Mouse (Mus musculus): Measurements from ENCODE around the gene Hmga1.

Gene Hmga1

DNA sequence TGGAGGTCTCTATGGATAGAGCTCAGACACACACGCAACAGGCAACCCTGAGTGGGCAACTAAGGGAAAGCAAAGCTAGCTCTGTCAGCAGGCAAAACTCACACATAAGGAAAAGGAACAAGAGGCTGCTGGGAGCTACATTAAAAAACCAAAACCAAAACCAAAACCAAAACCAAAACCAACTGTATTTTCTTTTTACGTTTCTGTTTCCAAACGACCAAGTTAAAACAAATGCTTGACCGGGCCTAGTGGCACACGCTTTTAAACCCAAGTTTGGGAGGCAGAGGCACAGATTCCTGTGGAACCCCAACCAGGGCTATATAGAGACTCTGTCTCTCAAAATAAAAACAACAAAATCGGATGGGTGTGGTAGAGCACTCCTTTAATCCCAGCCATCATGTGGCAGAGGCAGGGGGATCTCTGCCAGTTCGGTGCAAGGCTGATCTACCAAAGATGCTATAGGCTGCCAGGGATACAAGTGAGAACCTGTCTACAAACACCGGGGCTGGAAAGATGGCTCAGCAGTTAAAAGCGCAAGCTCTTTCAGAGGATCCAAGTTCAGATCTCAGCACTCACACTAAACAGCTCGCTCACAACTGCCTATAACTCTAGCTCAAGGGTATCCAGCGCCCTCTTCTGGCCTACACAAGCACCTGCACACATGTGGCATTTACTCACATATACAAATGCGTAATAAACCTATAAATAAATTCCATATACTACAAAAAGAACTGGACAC lies 35.7 kb downstream of the Hmga1 start:
- DNase-seq (ENCODE audit: low spot score), result no peak

DNA sequence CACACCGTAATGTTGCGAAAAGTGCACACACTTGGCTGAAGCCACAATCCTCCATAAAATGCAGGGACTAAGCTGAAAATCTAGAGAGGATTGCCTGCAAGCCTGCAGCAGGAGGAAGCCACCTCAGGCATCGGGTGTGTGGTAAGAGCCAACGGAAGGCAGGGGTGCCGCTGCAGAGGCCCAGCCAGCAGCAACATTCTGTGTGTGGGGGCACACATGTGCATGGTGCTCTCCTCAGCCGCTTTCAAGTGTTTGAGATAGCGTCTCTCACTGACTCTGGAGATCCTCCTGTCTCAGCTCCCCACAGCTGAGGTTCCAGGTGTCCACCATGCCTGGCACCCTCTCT lies 36.2 kb downstream of the Hmga1 start:
- DNase-seq (ENCODE audit: low spot score), result no peak

DNA sequence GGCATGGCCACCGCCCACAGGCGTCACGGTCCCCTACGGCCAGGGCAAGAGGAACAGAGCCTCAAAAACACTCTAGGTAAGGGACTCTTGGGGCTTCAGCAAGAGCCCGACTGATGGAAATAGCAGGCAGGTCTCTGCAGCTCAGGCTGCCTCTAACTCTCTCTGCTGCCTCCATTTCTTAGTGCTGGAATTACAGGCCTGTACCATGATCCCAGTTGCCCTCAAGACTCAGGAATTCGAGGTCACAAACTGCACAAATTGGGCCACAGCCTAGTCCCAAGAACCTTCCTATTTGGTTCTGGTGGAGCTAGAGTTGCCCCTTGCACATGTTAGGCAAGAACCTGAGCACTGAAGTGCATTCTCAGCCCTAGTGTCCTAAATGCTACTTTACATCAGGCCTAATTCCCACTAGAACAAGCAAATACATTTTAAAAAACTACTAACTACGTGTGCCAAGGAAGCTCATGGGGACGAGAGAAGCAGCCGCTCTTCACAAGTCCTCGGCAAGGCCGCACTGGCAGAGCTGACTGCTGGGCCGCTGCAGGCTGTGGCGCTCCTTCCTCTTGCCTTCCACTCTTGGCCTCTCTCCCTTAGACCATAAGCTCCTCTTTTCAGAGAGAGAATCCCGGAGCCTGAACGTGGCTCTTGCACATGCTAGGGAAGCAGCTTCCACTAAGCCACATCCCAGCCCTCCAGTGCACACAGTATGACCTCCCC lies 39.5 kb downstream of the Hmga1 start:
- DNase-seq (ENCODE audit: low spot score), result no peak

DNA sequence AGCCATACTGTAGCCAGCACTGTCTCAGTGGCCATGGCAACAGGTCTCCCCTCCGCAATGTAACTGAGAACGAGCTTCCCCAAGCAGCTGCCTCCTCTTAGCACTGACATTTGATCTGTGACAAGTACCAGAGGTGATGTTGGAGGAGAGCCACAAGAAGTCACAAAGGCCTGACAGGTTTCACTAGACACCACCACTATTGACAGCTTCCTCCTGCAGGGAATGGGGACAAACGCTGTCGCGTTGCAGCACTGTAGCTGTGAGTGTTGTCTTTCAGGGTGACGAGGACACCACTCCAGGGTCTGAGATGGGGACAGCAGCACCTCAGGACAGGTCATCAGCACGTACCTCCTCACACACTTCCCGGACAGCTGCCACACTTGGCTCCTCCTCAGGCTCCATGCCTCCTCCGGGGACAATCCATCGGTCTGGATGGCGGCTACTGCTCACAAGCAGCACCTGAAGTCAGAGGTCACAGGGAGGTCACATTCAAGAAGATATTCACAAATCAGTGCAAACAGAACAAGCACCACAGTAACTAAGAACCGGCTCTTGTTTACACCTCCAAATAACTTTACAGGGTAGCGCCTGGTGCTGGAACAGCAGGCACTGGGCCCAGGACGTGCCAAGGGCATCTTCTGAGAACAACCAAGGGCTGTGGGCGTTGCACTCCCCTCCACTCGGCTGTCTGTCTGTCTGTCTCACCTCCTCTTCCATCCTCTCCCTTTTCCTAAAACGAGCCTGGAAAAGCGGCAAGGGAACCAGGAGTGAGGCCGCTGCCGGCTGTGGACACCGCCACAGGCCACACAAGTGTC lies 40.3 kb downstream of the Hmga1 start:
- DNase-seq (ENCODE audit: low spot score), result no peak

DNA sequence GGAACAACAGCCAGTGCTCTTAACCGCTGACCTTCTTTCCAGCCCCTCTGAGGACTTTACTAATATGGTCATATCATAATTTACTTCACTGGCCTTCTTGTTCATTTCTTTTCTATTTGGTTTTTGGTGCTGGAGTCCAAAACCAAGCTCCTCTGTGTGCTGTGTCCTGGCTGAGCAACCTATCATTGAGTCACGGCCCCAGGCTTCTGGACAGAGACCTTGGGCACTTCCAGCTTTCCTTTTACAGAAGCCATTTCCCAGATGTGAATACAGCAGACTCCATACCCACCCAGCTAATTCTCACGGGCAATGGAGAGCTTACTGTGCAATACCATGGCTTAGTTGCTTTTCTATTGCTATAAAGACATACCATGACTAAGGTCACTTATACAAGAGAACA lies 44.0 kb downstream of the Hmga1 start:
- DNase-seq (ENCODE audit: low spot score), result no peak

DNA sequence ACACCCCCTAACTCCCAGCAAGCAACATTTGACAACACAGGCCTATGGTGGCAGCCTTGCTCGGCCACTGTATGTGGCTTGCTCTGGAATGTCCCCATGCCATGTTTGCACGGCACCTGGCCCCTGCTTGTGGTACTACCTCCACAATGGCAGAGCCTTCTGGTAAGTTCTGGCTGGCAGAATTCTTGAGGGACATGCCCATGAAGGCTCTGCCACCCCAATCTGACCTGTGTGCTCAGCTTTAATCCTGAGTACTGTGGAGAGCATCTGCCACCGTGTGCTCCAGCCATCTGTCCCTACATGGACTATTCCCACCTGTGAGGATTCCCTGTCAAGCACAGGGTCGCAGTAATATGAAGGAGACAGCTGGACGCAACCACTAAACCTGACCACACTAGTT lies 44.6 kb downstream of the Hmga1 start:
- DNase-seq (ENCODE audit: low spot score), result no peak

DNA sequence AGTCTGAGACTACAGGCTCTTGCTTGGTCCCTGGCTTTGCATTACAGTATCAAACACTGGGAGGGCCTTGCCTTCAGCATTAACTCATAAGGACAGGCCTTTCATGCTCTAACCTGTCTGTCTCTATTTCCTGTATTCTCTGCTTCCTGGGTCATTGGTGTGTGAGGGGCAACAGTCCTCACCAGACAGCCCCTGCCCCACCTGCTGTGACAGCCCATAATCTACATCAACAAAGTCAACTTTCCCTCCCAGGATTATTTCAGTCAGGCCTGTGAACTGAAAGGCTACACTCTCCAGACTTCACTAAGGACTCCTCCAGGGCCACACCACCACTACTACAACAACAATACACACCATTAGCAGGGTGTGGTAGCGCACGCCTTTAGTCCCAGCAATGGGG lies 46.7 kb downstream of the Hmga1 start:
- DNase-seq (ENCODE audit: low spot score), result no peak

DNA sequence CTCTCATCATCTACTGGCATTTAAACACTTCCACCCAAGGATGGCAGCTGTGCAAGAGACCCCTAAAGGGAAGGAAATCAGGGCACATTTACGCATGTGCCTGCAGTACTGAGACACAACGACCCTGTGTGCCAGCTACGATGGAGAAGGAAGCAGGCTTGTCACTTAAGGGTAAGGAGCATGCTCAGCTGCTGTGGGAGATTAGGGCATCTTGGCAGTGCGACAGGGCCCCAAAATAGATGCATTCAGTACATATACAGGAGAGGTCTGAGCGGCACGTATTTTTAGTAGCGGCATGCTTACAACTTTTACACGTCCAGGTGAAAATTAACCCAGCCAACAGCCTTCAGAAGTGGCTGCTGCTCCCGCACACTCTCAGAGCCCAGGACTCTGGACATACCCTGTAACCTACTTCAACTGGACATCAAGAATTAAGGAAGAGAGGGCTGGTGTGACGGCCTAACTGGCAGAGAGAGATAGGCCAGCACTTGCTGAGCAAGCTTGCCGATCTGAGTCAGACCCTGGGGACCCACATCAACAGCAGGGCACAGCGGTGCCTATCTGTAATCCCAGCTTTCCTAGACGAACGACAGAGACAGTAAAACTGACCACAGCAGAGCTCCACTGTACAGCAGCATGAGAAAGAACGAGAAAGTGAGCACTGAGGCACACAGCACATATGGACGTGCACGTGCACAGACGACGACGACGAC lies 47.4 kb downstream of the Hmga1 start:
- DNase-seq (ENCODE audit: low spot score), result no peak

DNA sequence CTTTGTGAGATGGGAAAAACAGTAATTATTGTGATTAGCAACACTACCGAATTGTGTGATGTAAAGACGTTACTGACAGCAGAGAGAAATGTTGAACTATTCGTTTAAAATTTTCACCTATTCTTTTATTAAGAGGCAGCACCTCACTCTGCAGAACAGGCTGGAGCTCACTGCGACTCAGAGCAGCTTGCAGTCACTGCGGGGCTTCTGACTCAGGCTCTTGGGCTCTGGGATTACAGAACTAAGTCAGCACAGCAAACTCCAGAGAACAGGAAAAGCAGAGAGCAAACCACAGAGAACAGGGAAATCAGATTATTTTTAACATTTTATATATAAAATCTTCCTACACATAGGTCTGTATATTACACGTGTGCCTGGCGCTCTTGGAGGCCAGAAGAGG lies 53.3 kb downstream of the Hmga1 start:
- DNase-seq (ENCODE audit: low spot score), result no peak

DNA sequence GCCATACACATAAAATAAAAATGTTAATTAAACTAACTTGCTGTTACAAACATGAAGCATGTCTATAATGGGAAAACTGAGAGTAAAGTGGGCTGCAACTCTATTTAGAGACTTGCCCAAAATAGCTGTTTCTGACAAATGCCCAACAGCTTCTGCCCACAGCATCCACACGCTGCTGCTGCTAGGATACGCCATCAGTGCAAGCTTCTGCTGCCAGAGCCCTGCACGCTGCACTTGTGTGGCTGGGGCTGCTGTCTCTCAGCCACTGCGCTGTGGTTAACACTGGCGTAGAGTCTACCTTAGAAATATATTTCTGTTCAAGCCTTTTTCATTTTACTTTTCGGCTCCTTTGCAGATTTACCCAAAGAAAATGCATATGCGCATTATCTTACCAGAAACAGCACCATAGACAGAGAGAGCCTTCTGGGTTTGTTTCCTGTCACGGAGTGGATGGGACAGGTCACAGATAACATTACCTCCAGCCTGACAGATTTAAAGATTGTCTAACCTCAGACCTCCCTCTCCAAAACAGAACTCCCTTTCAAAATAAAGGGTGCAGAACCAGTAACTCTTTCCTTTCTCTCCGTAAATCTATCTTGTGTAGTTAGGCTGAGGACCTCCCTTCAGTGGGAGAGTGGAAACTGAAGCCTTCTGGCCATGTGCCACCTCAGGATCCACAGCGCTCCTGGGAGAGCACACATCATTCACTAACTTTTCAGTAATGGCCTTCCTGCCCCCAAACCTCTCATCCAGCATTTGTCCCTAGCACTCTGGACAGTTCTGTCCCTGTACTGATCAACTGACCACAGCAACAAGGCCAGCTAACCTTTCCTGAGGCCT lies 54.6 kb downstream of the Hmga1 start:
- DNase-seq (ENCODE audit: low spot score), result no peak

DNA sequence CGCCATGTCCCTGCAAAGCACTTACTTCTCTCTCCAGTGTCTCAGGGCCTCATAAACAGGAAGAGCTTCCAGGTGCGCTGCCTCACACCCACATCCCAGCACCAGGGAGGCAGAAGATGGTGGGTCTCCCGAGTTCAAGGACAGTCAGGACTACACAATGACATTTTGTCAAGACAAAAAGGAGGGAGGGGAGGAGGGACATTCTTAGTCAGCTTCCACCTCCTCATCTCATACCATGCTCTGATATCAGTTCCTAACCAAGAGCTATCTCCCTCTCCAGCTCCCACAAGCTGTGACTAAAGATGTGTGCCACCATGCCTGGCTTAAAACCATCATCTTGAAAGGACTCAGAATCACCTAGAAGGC lies 55.2 kb downstream of the Hmga1 start:
- DNase-seq (ENCODE audit: low spot score), result no peak

DNA sequence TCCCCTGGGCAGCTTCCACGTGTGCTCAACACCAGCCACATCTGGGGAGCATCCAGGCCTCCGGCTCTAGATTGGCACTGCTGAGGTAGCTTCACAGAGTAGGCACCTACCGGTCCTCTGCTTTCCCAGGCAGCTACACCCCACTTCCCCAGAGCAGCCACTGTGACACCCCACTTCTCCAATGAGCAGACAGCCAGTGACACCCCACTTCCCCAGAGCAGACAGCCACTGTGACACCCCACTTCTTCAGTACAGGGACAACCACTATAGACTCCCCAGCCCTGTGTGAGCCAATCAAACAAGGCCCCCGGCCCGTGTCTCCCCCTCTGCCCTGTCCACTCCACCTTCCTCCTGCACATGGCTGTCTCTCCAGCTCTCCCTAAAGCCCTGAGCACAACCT lies 55.7 kb downstream of the Hmga1 start:
- no peak for DNase-seq (ENCODE audit: low spot score)

DNA sequence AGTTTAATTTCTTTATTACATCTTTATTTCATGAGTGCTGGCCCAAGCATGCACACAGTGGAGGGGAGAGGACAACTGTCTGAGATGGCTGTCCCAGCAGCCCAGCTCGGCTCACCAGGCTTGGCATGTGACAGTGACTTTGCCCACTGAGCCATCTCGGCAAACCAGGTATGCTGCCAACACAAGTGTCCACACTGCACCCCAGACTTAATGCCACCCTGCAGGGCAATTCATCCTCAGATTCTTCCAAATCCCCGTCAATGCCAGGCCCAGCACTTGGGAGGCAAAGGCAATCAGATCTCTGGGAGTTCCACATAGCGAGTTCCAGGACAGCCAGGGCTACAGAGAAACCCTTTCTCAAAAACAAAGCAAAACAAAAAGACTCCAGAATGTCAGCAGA lies 56.7 kb downstream of the Hmga1 start:
- DNase-seq (ENCODE audit: low spot score), result no peak

Measured in ovary, postnatal 14 days (tissue).